Mouse (Mus musculus) lung, postnatal 0 days (tissue): ENCODE data around the gene Cmss1.
A peak's percentile ranks its signal among the peaks of the same experiment; 100 is the strongest.

Experiments
- CTCF ChIP-seq: IDR thresholded peaks from 2 replicates; pipeline ENCODE4 v1.5.1; 2016; ENCODE audit warnings: antibody characterized with exemption, mild to moderate bottlenecking
- EP300 ChIP-seq: IDR thresholded peaks from 2 replicates; pipeline ENCODE4 v1.6.1; 2016; ENCODE audit warnings: antibody characterized with exemption, mild to moderate bottlenecking, control low read depth

DNA sequence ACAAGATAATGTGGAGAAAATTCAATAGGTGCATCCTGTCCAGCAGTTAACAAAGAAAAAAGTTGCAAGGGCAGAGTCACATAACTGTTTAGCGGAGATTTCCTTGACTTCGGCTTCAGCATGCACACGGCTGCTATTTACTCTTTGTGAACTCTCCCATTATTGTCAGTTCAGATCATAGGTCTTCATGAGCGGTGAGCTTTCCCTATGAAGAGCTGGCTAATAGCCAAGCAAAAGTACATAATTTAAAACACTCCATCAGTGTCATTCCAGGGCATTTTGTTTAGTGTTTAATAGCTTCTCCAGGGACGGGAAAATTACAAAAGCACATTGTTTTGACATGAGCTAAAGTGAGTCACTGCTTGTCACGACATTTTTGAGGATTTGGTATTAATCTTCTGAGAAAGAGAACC is 74.6 kb downstream of the Cmss1 start:
- TF ChIP-seq CTCF = no peak
- TF ChIP-seq EP300 = peak; percentile 57
